Mouse (Mus musculus) liver, embryonic 11.5 days (tissue): ENCODE measurements around the gene Casp3. TPM values are rescaled to one million over a fixed set of nuclear protein-coding genes. Genes with fewer than 3 reads are reported as not detected.

Experiments
- ATAC-seq: fragments of 200-750 bp; cut with Nextera tagmentation; replicated peaks from 2 replicates; pipeline ENCODE4 v1.8.0; 2017; ENCODE audit warnings: moderate number of reproducible peaks, mild to moderate bottlenecking, moderate TSS enrichment, moderate library complexity; ENCODE audit not compliant: low FRiP score
- DNase-seq: peaks from one replicate; pipeline ENCODE4 v3.0.0-alpha.2; 2017; ENCODE audit warnings: low spot score
- H3K27ac ChIP-seq: fragments of 300-500 bp; sonication (generic); 2 replicates; pipeline ENCODE4 v1.5.1; 2014; ENCODE audit warnings: mild to moderate bottlenecking, low read depth, low read length, control low read depth
- H3K27me3 ChIP-seq: fragments of 300-500 bp; sonication (generic); replicated peaks from 2 replicates; pipeline ENCODE4 v1.6.1; 2014; ENCODE audit warnings: low read length, mixed read lengths; ENCODE audit not compliant: control insufficient read depth, insufficient read depth
- H3K36me3 ChIP-seq: fragments of 300-500 bp; sonication (generic); 2 replicates; pipeline ENCODE4 v1.6.1; 2014; ENCODE audit warnings: mild to moderate bottlenecking, low read length, moderate library complexity, mixed read lengths; ENCODE audit not compliant: control insufficient read depth, insufficient read depth
- H3K4me1 ChIP-seq: fragments of 300-500 bp; sonication (generic); replicated peaks from 2 replicates; pipeline ENCODE4 v1.6.1; 2014; ENCODE audit warnings: low read length, mixed read lengths; ENCODE audit not compliant: control insufficient read depth, insufficient read depth
- H3K4me2 ChIP-seq: fragments of 300-500 bp; sonication (generic); 2 replicates; pipeline ENCODE4 v1.6.1; 2014; ENCODE audit warnings: mild to moderate bottlenecking, control low read depth, moderate library complexity
- H3K4me3 ChIP-seq: fragments of 300-500 bp; sonication (generic); 2 replicates; pipeline ENCODE4 v1.5.1; 2014; ENCODE audit warnings: low read depth, low read length, control low read depth
- H3K9ac ChIP-seq: fragments of 300-500 bp; sonication (generic); 2 replicates; pipeline ENCODE4 v1.6.1; 2014; ENCODE audit warnings: low read depth, low read length, control low read depth
- H3K9me3 ChIP-seq: fragments of 300-500 bp; sonication (generic); 2 replicates; pipeline ENCODE4 v1.6.1; 2016; ENCODE audit warnings: low read length, inconsistent platforms, mixed read lengths; ENCODE audit not compliant: control insufficient read depth
- WGBS: fragments of 180-500 bp; shearing (Covaris S2); extraction: QIAGEN DNeasy Blood & Tissue Kit; methylation state at CpG from one replicate; pipeline ENCODE4 v1.1.7; 2014; 5-methylcytosine and 5-hydroxymethylcytosine counted together
- polyA plus RNA-seq: library from polyadenylated mRNA; unstranded; fragments of >200 nt; fragmentation: Nextera tagmentation; extraction: Ambion mirVana; gene quantifications from 2 replicates; pipeline ENCODE4 v1.2.1, GENCODE M21; 2014

Gene Casp3
- polyA plus RNA-seq, 1 experiment from 2014 or later = 155 TPM

DNA sequence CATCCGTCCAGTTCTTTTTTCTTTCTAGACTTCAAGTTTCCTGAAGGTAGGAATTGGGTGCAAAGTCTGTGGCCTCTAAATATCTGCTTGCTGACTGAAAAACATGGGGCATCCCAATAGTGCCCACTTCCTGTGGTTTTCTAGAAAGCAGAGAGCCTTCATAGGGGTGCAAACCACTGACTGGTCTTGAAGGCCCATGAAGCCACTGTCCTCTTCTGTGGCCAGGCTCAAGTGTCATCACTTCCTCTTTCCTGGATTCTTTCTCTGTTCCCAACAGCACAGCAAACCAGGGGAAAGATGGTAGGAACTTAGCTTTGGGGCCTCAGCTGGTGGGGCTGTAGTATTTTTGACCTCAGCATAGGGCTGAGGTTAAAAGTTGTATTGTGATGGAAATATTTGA, 11.6 kb downstream of the Casp3 start:
- Histone ChIP-seq H3K4me1 (peaks cover 28% of the 10 kb centered on the region), H3K27ac (no peak overlapping the region), H3K9me3 (no peaks in the 10 kb centered on the region), H3K9ac (no peak overlapping the region), H3K4me3 (no peak overlapping the region), H3K4me2 (no peak overlapping the region), H3K36me3 (peaks cover 13% of the 10 kb centered on the region; the same call in 1 of the 2 replicates), H3K27me3 (no peaks in the 10 kb centered on the region)
- 80% methylated on average over 1 of the region's 1 CpGs for WGBS
- no peak for ATAC-seq
- no peak for DNase-seq

DNA sequence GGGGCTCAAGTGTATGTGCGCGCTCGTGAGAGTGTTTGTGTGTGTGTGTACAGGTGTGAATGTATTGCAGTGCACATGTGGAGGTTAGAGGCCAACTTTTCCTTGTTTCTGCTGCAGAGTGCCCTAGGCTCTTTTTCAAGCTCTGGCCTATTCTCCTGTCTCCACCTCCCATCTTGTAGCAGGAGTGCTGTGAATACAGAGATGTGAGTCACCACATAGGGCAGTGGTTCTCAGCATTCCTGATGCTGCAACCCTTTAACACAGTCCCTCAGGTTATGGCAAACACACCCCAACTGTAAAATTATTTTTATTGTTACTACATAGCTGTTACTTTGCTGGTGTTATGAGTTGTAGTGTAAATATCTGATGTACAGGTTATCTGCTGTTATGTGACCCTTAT, 13.3 kb downstream of the Casp3 start:
- peaks cover 26% of the 10 kb centered on the region for H3K36me3 ChIP-seq
- no peak overlapping the region for H3K4me2 ChIP-seq
- no peak overlapping the region for H3K27ac ChIP-seq
- H3K27me3 ChIP-seq = no peaks in the 10 kb centered on the region
- H3K9me3 ChIP-seq = no peaks in the 10 kb centered on the region
- no peak overlapping the region for H3K9ac ChIP-seq
- DNase-seq (no peak), ATAC-seq (no peak)
- WGBS = 95% methylated on average over 3 of the region's 3 CpGs
- H3K4me3 ChIP-seq = no peak overlapping the region
- peaks cover 19% of the 10 kb centered on the region for H3K4me1 ChIP-seq

DNA sequence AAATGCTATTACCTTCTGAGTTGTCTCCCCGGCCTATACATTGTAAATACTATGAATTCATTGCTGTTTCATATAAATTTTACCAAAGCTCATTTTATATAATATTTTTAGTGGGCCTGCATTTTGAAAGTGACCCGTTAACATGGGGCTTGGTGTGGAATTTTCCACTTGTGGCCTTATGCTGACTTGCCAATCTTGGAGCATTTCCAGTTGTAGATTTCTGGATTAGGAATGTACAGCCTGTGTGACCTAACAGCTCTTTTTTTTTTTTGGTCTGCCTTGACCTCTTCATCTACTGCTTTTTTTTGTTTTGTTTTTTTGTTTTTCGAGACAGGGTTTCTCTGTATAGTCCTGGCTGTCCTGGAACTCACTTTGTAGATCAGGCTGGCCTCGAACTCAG, 13.8 kb downstream of the Casp3 start:
- Histone ChIP-seq H3K4me3 (no peak overlapping the region), H3K36me3 (peaks cover 28% of the 10 kb centered on the region), H3K4me2 (no peak overlapping the region), H3K4me1 (peaks cover 14% of the 10 kb centered on the region), H3K27me3 (no peaks in the 10 kb centered on the region), H3K9ac (no peak overlapping the region), H3K9me3 (no peaks in the 10 kb centered on the region), H3K27ac (no peak overlapping the region)
- no peak for DNase-seq
- ATAC-seq = no peak
- WGBS = 94% methylated on average over 4 of the region's 4 CpGs

DNA sequence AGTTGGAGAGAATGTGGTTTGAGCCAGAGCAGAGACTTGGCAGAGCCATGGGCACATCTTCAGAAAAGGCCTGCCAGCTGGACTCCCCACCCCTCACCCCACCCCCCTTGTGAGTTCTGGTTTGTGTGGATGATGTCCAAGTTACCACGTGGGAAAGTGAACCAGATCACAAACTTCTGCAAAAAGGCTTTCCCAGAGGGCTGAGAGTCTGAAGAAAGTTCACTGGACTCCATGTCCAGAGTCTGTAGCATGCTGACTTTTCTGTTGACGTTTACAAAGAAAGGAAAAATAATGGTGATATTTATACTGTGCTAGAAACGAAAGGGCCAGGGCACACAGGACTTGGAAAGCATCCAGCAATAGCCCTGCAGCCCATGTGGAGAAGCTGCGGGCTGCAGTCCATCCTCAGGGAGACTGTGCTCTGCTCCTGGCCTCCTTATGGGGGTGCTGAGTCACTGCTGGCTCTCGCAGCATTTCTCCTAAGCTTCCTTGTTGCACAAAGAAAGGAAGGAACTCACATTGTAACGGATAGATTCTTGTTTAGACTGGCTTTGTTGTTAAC, 22.0 kb downstream of the Casp3 start:
- peak; percentile 56; the same call in 1 of the 2 replicates for ATAC-seq
- 45% methylated on average over 6 of the region's 6 CpGs for WGBS
- Histone ChIP-seq H3K4me3 (no peak overlapping the region), H3K9me3 (no peaks in the 10 kb centered on the region), H3K4me1 (0 out of 2 replicates have a peak, but pooled peaks cover 4% of the 10 kb centered on the region), H3K9ac (no peak overlapping the region), H3K27ac (no peak overlapping the region), H3K36me3 (peaks cover 19% of the 10 kb centered on the region), H3K27me3 (no peaks in the 10 kb centered on the region), H3K4me2 (no peak overlapping the region)
- DNase-seq = no peak

DNA sequence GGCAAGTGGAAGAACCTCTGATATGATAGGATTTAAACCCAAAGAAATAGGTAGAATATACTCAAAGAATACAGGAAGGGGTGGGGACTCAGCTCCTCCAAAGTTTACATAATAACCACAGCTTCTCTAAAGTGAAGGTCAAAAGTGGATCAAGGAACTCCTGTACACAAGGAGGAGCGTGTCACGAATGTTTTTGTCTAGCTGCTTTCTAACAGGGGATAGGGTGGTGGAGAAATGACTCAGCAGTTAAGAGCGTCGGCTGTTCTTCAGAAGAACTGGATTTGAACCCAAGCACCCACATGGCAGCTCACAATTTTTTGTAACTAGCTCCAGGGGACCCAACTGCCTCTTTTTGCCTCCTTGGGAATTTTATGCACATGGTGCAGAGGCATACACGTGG, 22.8 kb downstream of the Casp3 start:
- no peak for DNase-seq
- Histone ChIP-seq H3K4me1 (0 out of 2 replicates have a peak, but pooled peaks cover 4% of the 10 kb centered on the region), H3K36me3 (peaks cover 15% of the 10 kb centered on the region), H3K9me3 (no peaks in the 10 kb centered on the region), H3K4me2 (no peak overlapping the region), H3K4me3 (no peak overlapping the region), H3K27me3 (no peaks in the 10 kb centered on the region), H3K9ac (no peak overlapping the region), H3K27ac (no peak overlapping the region)
- ATAC-seq = 0 out of 2 replicates have a peak, but pooled peaks have one; percentile 49
- 58% methylated on average over 5 of the region's 5 CpGs for WGBS

DNA sequence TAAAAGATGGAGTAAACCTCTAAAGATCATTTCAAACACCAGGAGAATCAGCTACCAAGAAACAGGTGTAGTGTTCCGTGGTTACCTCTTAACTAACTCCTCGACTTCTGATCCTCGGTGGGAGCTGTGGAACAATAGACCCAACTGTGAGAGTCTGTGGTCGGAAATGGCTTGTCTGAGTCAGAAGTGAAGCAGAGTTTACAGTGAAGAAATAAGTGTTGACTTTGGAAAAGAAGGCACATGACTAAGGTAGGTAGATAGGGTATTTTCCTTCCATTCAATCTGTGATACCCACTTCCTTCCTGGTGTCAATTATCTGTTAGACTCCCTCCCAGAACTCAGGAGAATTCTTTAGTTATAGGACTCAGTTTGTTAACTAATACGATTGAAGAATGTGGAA, 24.2 kb downstream of the Casp3 start:
- no peak for ATAC-seq
- H3K27ac ChIP-seq = no peak overlapping the region

DNA sequence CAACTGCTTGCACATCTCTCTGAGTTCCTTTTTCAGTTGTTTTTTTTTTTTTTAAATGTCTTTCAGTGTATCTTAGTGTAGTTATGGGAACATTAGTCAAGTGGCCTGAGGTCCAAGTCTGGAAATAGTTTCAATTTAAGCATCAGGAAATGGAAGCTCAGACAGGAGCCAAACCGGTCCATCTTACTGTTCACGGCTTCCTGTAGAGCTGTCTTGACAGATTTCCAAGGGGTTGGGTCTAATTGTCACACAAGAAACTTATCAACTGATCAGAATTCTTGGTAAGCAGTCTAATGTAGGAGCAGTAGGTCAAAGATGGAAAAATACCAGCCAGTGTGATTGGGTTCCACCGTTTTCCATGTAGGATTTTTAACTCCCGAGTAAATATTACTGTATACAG, 31.3 kb downstream of the Casp3 start:
- WGBS = 66% methylated on average over 4 of the region's 4 CpGs
- H3K36me3 ChIP-seq = no peaks in the 10 kb centered on the region
- DNase-seq (no peak), ATAC-seq (no peak)
- H3K27me3 ChIP-seq = no peaks in the 10 kb centered on the region
- H3K4me3 ChIP-seq = no peak overlapping the region
- H3K9ac ChIP-seq = no peak overlapping the region
- 0 out of 2 replicates have a peak, but pooled peaks cover 3% of the 10 kb centered on the region for H3K4me1 ChIP-seq
- no peak overlapping the region for H3K27ac ChIP-seq
- no peak overlapping the region for H3K4me2 ChIP-seq
- no peaks in the 10 kb centered on the region for H3K9me3 ChIP-seq

More for the DNA sequence above, 24.2 kb downstream of the Casp3 start:
- Histone ChIP-seq H3K27me3 (no peaks in the 10 kb centered on the region), H3K4me1 (0 out of 2 replicates have a peak, but pooled peaks cover 4% of the 10 kb centered on the region), H3K36me3 (peaks cover 5% of the 10 kb centered on the region; the same call in 1 of the 2 replicates), H3K4me3 (no peak overlapping the region), H3K9ac (no peak overlapping the region), H3K4me2 (no peak overlapping the region), H3K9me3 (no peaks in the 10 kb centered on the region)
- DNase-seq = no peak
- 51% methylated on average over 5 of the region's 5 CpGs for WGBS

DNA sequence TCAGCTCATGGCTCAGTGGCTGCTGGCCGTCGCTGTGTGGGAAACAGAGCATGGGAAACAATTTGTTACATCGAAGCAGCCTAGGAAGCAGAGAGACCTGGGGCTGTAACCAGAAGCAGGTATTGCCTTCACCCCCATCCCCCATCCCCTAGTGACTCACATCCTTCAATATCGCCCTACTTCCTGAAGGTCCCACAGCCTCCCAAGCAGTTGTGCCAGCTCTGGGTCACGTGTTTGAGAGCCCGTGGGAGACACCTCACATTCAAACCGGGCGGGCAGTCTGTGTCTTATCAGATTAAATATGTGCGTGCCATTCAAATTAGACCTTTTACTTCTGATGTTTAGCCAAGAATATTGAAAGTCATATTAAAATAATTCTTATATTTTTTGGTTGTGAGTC, 34.8 kb downstream of the Casp3 start:
- H3K9ac ChIP-seq = no peak overlapping the region
- no peaks in the 10 kb centered on the region for H3K9me3 ChIP-seq
- no peak overlapping the region for H3K4me3 ChIP-seq
- WGBS = 52% methylated on average over 9 of the region's 9 CpGs
- H3K4me2 ChIP-seq = no peak overlapping the region
- H3K4me1 ChIP-seq = 0 out of 2 replicates have a peak, but pooled peaks cover 3% of the 10 kb centered on the region
- H3K27ac ChIP-seq = no peak overlapping the region
- DNase-seq (no peak), ATAC-seq (no peak)
- no peaks in the 10 kb centered on the region for H3K36me3 ChIP-seq
- no peaks in the 10 kb centered on the region for H3K27me3 ChIP-seq

DNA sequence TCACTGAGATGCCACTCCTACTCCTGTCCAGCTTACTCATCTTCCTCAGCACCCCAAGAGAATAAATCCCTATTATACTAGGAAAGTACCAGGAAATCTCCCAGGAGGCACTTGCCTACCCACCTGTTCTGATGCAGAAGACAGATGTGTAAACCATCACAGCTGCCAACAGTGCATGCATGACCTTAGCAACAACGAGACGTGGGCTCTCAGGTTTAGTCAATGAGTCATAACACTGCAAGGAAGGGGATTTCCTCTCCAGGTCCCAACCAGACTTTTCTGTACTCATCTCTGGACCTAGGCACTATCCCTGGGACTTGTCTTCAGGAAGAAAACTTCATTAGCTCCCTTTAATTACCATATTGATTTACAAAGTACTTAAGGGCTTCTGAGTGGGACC, 38.8 kb downstream of the Casp3 start:
- Histone ChIP-seq H3K4me3 (no peak overlapping the region), H3K27me3 (no peaks in the 10 kb centered on the region), H3K9me3 (no peaks in the 10 kb centered on the region), H3K4me2 (no peak overlapping the region), H3K4me1 (0 out of 2 replicates have a peak, but pooled peaks cover 3% of the 10 kb centered on the region), H3K27ac (no peak overlapping the region), H3K36me3 (no peaks in the 10 kb centered on the region), H3K9ac (no peak overlapping the region)
- DNase-seq (no peak), ATAC-seq (no peak)
- WGBS = 58% methylated on average over 2 of the region's 2 CpGs
